Mouse (Mus musculus): ENCODE measurements around the gene Gm17387. TPM values are rescaled to one million over a fixed set of nuclear protein-coding genes. Genes with fewer than 3 reads are reported as not detected.

Gene Gm17387
- polyA plus RNA-seq, 1 experiment from 2014 or later, result not detected

DNA sequence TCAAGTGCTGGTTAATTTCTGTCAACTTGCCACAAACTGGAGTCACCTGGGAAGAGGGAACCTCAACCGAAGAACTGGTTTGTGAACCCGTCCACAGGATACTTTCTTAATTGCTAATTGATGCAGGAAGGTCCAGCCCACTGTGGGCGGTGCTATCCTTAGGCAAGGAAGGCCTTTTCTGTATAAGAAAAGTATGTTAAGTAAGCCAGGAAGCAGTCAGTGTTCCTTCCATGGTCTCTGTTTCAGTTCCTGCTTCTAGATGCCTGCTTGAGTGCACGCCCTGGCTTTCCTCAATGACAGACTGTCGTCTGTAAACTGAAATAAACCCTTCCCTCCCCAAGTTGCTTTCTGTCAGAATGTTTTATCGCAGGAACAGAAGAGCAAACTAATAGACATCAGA, 28.0 kb downstream of the Gm17387 start:
- Histone ChIP-seq H3K4me3 (replicated peaks) (no peak overlapping the region), H3K9ac (no peak overlapping the region), H3K4me1 (peaks cover 16% of the 10 kb centered on the region), H3K27me3 (peaks cover 9% of the 10 kb centered on the region), H3K4me2 (no peak overlapping the region), H3K9me3 (replicated peaks) (no peaks in the 10 kb centered on the region), H3K27ac (no peak overlapping the region), H3K36me3 (no peaks in the 10 kb centered on the region)
- ATAC-seq (replicated peaks; ENCODE audit: low FRiP score), result no peak
- WGBS, result 86% methylated on average over 6 of the region's 6 CpGs

DNA sequence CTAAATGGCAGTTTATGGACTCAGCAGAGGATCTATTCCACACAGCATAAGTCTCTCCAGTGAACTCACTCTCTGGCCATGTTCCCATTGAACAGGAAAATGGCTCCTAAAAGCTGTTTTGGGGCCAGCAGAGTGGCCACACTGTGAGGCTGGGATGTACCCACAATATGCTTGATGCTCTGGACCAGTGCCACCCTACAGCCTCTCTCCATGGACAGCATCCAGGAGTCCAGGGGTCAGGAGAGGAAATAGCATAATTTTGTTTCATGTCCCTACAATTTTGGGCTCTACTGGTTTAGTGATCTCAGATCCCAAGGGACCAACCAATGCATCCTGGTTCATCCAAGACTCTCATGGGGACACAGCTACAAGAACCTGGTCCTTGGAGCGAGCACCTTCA, 28.6 kb downstream of the Gm17387 start:
- 91% methylated on average over 1 of the region's 1 CpGs for WGBS
- Histone ChIP-seq H3K36me3 (no peaks in the 10 kb centered on the region), H3K4me1 (peaks cover 21% of the 10 kb centered on the region), H3K27ac (no peak overlapping the region), H3K4me2 (no peak overlapping the region), H3K27me3 (peaks cover 9% of the 10 kb centered on the region), H3K4me3 (replicated peaks) (no peak overlapping the region), H3K9me3 (replicated peaks) (no peaks in the 10 kb centered on the region), H3K9ac (no peak overlapping the region)
- no peak for ATAC-seq (replicated peaks; ENCODE audit: low FRiP score)

DNA sequence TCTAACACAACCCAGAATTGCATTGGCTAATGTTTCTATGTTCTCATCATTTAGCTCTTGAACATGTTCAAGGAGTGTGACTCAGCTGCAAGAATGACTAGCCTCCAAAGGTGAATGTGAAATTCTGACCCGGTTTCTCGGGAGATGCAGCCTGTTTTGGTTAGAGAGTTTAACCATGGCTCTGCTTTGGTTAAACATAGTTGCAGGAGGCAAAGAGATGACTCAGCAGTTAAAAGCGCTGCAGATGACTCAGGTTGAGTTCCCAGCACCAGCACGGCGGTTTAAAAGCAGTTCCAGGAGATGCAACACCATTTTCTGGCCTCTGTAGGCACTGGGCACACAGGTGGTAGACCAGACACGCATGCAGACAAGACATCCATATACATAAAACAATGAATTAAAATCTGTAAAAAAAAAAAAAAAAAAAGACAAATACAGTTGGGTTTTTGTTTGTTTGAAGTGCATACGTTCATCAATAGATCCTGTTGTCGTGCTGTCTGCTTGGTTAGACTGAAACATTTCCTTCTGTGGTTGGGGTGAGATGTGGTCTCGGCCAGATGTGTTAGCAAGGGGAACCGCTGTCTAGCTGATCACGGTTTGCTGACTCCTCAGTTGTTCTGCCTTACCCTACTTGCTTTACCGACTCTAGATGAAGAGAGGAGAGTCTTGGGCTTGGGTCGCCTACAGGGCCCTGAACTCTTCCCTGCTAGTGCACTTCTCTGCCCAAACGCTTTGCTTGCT, 29.8 kb downstream of the Gm17387 start:
- WGBS, result 88% methylated on average over 14 of the region's 14 CpGs
- H3K27me3 ChIP-seq, result peaks cover 9% of the 10 kb centered on the region
- H3K9ac ChIP-seq, result no peak overlapping the region
- no peak overlapping the region for H3K4me3 ChIP-seq (replicated peaks)
- no peak for ATAC-seq (replicated peaks; ENCODE audit: low FRiP score)
- H3K36me3 ChIP-seq, result peaks cover under 1% of the 10 kb centered on the region; the same call in 1 of the 2 replicates
- peaks cover 23% of the 10 kb centered on the region for H3K4me1 ChIP-seq
- no peak overlapping the region for H3K4me2 ChIP-seq
- no peaks in the 10 kb centered on the region for H3K9me3 ChIP-seq (replicated peaks)
- no peak overlapping the region for H3K27ac ChIP-seq

DNA sequence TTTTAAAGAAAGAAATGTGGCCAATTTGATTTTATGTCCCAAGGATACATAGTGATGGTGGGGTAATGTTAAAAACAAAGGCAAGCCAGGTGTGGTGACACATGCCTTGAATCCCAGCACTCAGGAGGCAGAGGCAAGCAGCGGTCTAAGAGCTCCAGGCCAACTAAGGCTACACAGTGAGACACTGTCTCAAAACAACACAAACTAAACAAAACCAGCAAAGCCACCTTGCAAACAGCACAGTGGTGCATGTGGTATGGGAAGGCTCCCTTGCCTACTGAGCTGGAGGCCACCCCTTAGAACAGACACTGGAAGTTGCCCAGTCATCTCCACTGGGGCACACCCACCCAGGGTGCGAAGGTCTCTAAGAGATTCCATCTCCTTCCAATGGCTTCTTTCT, 31.0 kb downstream of the Gm17387 start:
- Histone ChIP-seq H3K4me1 (peaks cover 26% of the 10 kb centered on the region), H3K27me3 (peaks cover 9% of the 10 kb centered on the region), H3K9ac (no peak overlapping the region), H3K9me3 (replicated peaks) (no peaks in the 10 kb centered on the region), H3K4me3 (replicated peaks) (peak overlapping the region; percentile 77), H3K27ac (no peak overlapping the region), H3K4me2 (peak overlapping the region; percentile 98), H3K36me3 (peaks cover 11% of the 10 kb centered on the region)
- no peak for ATAC-seq (replicated peaks; ENCODE audit: low FRiP score)
- WGBS, result 62% methylated on average over 2 of the region's 2 CpGs

DNA sequence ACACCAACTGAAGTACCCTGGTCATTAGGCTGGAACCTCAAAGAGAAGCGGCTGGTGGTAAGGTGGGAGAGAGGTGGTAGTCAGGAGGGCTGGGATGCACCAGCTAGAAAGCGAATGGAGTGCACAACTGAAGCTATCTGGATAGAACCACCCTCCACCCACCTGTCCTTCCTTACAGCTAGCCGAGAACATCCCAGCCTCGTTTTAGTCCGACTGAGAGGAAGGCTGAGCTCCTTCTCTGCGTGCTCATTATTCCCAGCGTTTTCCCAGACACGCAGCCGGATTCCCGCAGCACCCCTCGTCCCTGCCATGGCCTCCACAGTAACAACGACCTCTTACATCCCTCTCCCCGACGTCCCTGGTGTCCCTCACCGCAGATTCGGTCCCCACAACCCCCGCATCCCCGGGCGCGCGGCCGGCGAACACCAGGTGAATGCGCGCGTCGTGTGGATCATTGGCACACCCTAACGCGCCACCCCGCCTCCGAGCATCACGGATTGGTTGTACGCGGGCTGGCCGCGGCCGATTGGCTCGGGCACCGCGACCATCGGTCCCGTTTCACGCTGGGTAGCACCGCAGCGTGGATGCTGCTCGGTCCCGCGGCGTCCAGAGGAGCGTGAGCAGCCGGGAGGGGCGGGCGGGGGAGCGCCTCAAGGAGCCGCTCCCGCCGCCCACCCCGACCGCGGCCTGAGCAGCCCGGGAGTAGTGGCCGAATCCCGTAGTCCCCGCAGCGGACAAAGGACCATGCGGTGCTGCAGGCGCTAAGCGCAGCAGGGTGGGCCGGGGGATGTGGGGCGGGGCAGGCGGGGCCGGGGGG, 31.7 kb downstream of the Gm17387 start, which contains the start of gene B4galnt4:
Gene B4galnt4, plus strand, starts transcription at position 679 of the 817 bp plus-strand sequence.
- Histone ChIP-seq H3K4me3 (replicated peaks) (peak within 1 kb of the TSS; percentile 77), H3K9ac (peak within 1 kb of the TSS; percentile 72), H3K36me3 (peaks cover 18% of the 10 kb centered on the region), H3K4me2 (peak within 1 kb of the TSS; percentile 98), H3K4me1 (peaks cover 26% of the 10 kb centered on the region), H3K9me3 (replicated peaks) (no peaks in the 10 kb centered on the region), H3K27me3 (peaks cover 9% of the 10 kb centered on the region), H3K27ac (peak within 1 kb of the TSS; percentile 42; the same call in 1 of the 2 replicates)
- WGBS, result under 1% methylated on average over 72 of the region's 72 CpGs
- peak; percentile 96 for ATAC-seq (replicated peaks; ENCODE audit: low FRiP score)

DNA sequence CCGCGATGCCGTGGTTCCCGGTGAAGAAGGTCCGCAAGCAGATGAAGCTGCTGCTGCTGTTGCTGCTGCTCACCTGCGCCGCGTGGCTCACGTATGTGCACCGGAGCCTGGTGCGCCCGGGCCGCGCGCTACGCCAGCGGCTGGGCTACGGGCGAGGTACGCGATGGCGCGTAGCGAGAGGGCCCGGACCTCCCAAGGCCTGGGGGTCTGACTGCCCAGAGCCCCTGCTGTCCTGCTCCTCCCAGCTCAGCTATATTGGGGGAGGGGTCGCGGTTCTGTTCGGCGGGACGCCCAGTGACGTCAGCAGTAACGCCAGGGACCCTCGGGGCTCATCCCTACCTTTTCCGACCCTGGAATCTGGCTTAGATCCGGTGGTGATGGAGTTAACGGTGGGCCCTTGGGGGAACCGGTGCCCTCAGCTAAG, 32.4 kb downstream of the Gm17387 start:
- Histone ChIP-seq H3K27ac (peak overlapping the region; percentile 42; the same call in 1 of the 2 replicates), H3K4me1 (peaks cover 26% of the 10 kb centered on the region), H3K36me3 (peaks cover 20% of the 10 kb centered on the region), H3K9ac (peak overlapping the region; percentile 72), H3K4me3 (replicated peaks) (peak overlapping the region; percentile 77), H3K9me3 (replicated peaks) (no peaks in the 10 kb centered on the region), H3K27me3 (peaks cover 9% of the 10 kb centered on the region), H3K4me2 (peak overlapping the region; percentile 98)
- under 1% methylated on average over 37 of the region's 37 CpGs for WGBS
- peak; percentile 68 for ATAC-seq (replicated peaks; ENCODE audit: low FRiP score)

DNA sequence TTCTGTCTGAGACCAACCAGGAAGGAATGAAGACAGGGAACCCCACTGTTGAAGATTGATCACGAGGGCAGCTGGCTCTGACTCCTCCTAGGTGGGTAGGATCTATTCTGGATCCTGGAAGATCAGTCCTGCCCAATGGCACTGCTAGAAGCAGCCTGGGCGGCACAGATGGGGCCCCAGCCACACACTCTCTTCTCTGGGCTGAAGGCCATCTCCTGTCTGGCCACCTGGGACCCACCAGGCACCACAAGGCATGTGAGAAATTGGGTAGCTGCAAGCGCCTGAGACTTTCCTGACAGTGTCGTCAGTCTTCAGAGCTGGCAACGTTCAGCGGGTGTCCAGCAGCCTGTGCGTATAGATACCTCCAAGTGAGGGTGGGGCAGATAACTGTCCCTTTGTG, 33.6 kb downstream of the Gm17387 start:
- Histone ChIP-seq H3K4me2 (no peak overlapping the region), H3K36me3 (peaks cover 20% of the 10 kb centered on the region), H3K4me3 (replicated peaks) (no peak overlapping the region), H3K9ac (no peak overlapping the region), H3K9me3 (replicated peaks) (no peaks in the 10 kb centered on the region), H3K4me1 (peaks cover 26% of the 10 kb centered on the region), H3K27ac (no peak overlapping the region), H3K27me3 (peaks cover 9% of the 10 kb centered on the region)
- 85% methylated on average over 7 of the region's 7 CpGs for WGBS
- ATAC-seq (replicated peaks; ENCODE audit: low FRiP score), result no peak

DNA sequence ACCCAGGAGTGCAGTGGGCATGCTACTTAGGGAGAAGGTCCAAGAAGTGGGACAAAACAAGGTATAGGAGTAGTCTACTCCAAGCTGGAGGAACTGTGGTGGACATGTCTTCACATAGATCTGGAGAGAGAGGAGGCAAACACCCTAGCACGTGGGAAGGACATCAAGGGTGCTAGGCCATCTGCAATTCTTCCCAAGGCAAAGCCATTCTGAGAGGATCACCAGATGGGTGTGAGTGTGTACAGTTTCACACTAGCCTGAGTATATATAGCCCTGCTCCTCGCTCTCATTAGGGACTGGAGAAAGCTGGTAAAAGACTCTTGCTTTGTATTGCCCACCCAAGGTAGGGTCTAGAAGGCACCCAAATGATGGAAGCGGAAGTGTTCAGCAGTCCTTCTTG, 34.4 kb downstream of the Gm17387 start:
- Histone ChIP-seq H3K36me3 (peaks cover 26% of the 10 kb centered on the region), H3K4me3 (replicated peaks) (no peak overlapping the region), H3K9ac (no peak overlapping the region), H3K4me1 (peaks cover 26% of the 10 kb centered on the region), H3K9me3 (replicated peaks) (no peaks in the 10 kb centered on the region), H3K4me2 (no peak overlapping the region), H3K27me3 (peaks cover 14% of the 10 kb centered on the region), H3K27ac (no peak overlapping the region)
- no peak for ATAC-seq (replicated peaks; ENCODE audit: low FRiP score)
- WGBS, result 82% methylated on average over 3 of the region's 3 CpGs

DNA sequence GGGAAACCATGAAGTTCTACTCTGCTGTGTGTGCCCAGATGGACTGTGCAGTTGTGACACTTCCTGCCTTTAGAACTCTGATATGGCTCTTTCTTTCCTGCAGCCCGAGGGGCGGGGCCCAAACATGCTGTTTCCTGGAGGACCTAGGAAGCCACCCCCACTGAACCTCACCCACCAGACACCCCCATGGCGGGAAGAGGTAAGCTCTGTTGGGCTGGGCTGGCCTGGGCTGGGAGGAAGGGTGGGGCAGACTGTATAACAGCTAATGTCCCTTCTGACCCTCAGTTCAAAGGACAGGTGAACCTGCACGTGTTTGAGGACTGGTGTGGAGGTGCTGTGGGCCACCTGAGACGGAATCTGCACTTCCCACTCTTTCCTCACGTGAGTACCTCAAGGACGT, 35.2 kb downstream of the Gm17387 start:
- H3K27me3 ChIP-seq, result peaks cover 21% of the 10 kb centered on the region
- peaks cover 26% of the 10 kb centered on the region for H3K4me1 ChIP-seq
- H3K4me3 ChIP-seq (replicated peaks), result no peak overlapping the region
- no peak overlapping the region for H3K9ac ChIP-seq
- H3K27ac ChIP-seq, result no peak overlapping the region
- no peak for ATAC-seq (replicated peaks; ENCODE audit: low FRiP score)
- peaks cover 26% of the 10 kb centered on the region for H3K36me3 ChIP-seq
- WGBS, result 78% methylated on average over 7 of the region's 7 CpGs
- no peak overlapping the region for H3K4me2 ChIP-seq
- H3K9me3 ChIP-seq (replicated peaks), result no peaks in the 10 kb centered on the region

DNA sequence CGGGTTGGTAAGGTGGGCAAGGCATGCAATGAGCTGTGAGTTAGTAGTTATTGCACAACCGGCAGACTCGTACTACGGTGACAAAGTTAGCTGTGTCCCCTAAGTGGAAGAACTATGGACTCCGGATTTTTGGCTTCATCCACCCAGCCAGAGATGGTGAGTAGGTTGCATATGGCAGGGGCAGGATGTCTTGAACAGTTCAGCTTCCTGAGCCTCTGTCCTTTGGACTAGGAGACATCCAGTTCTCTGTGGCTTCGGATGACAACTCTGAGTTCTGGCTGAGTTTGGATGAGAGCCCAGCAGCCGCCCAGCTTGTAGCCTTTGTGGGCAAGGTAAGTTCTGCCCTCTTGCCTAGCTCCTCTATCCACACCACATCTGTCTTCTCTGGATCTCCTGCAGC, 35.6 kb downstream of the Gm17387 start:
- Histone ChIP-seq H3K4me2 (no peak overlapping the region), H3K9ac (no peak overlapping the region), H3K9me3 (replicated peaks) (no peaks in the 10 kb centered on the region), H3K36me3 (peaks cover 26% of the 10 kb centered on the region), H3K4me3 (replicated peaks) (no peak overlapping the region), H3K27ac (no peak overlapping the region), H3K27me3 (peaks cover 23% of the 10 kb centered on the region), H3K4me1 (peaks cover 26% of the 10 kb centered on the region)
- no peak for ATAC-seq (replicated peaks; ENCODE audit: low FRiP score)
- 94% methylated on average over 7 of the region's 7 CpGs for WGBS

DNA sequence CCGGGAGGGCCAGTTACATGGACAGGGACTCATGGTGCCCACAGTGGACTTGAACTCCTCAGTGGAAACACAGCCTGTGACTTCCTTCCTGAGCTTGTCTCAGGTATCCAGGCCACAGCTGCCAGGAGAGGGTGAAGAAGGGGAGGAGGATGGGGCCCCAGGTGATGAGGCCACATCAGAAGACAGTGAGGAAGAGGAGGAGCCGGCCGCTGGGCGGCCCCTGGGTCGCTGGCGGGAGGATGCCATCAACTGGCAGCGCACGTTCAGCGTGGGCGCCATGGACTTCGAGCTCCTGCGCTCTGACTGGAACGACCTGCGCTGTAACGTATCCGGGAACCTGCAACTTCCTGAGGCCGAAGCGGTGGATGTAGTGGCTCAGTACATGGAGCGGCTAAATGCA, 39.4 kb downstream of the Gm17387 start:
- Histone ChIP-seq H3K9me3 (replicated peaks) (no peaks in the 10 kb centered on the region), H3K36me3 (peaks cover 26% of the 10 kb centered on the region), H3K27me3 (peaks cover 42% of the 10 kb centered on the region), H3K9ac (no peak overlapping the region), H3K27ac (no peak overlapping the region), H3K4me1 (peaks cover 23% of the 10 kb centered on the region), H3K4me3 (replicated peaks) (no peak overlapping the region), H3K4me2 (no peak overlapping the region)
- 67% methylated on average over 19 of the region's 19 CpGs for WGBS
- no peak for ATAC-seq (replicated peaks; ENCODE audit: low FRiP score)

Data from kidney, embryonic 15.5 days (tissue).